In the genomic region with DNA sequence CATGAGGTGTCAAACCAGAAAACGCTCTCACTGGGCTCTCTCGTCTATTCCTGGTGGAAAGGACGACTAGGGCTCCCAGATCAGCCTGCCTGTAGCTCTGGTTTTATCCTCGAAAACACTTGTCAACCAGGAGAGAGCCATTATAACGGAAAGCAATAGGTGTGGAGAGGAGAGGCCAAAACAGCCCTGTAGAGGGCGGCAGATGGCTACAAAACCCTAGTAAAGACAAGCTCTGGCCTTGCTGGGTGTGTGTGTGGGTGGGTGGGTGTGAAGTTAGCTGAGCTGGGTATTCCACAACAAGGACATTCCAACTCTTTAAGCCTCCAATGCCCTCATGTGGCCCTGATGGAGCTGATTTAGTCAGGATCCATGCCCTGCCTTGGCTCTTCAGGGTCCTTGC, we compare ENCODE assay signal across 9 mouse cellular contexts. TPM values are rescaled to one million over a fixed set of nuclear protein-coding genes. Genes with fewer than 3 reads are reported as not detected.
A peak's percentile ranks its signal among the peaks of the same experiment; 100 is the strongest.
DNase-seq lines count a peak whose midpoint lies in the region; ATAC-seq and TF ChIP-seq lines count a peak whose summit lies in the region.
"Had no signal": no experiment of that assay in that cellular context is flagged by ENCODE, and none has a peak within 500 bp of the region (broad histone marks: within the 10 kb centered on the region; RNA-seq: fewer than 3 reads in every experiment).

No protein-coding gene starts in this region.

- TF ChIP-seq POLR2A in ES-Bruce4 (IDR thresholded peaks at IDR 0.05; ENCODE audit: insufficient read depth, low read length) = no peak
- no peak for TF ChIP-seq POLR2A in bone marrow, adult 2 months (IDR thresholded peaks at IDR 0.05; ENCODE audit: borderline replicate concordance, control insufficient read depth, low read depth, low read length)

- no peak for TF ChIP-seq EP300 in ES-Bruce4 (IDR thresholded peaks at IDR 0.05; ENCODE audit: insufficient read depth, low read depth, low read length)
- no peak for TF ChIP-seq EP300 in liver, postnatal 0 days (IDR thresholded peaks at IDR 0.05; ENCODE audit: low read depth)

- H3K4me3 ChIP-seq in ES-Bruce4 (ENCODE audit: low read depth, low read length) = no peak overlapping the region
- H3K4me3 ChIP-seq in bone marrow, adult 2 months (replicated peaks; ENCODE audit: control insufficient read depth, low read depth, low read length) = no peak overlapping the region
- H3K4me3 ChIP-seq in forebrain, embryonic 16.5 days (replicated peaks; ENCODE audit: low read length) = no peak overlapping the region
- H3K4me3 ChIP-seq in liver, postnatal 0 days (ENCODE audit: low read depth, low read length) = no peak overlapping the region
- H3K4me3 ChIP-seq: erythroblast, embryonic 14.5 days; lung, embryonic 15.5 days had no signal

- no peaks in the 10 kb centered on the region for H3K27me3 ChIP-seq in ES-Bruce4 (ENCODE audit: control insufficient read depth, insufficient read depth, low read length, poor library complexity, severe bottlenecking)
- no peaks in the 10 kb centered on the region for H3K27me3 ChIP-seq in forebrain, embryonic 16.5 days (replicated peaks; ENCODE audit: control insufficient read depth, insufficient read depth, low read length)
- no peaks in the 10 kb centered on the region for H3K27me3 ChIP-seq in liver, postnatal 0 days (ENCODE audit: insufficient read depth, low read length)
- H3K27me3 ChIP-seq: lung, embryonic 15.5 days had no signal

- H3K9ac ChIP-seq in ES-Bruce4 (ENCODE audit: low read depth, poor library complexity, severe bottlenecking) = no peak overlapping the region
- no peak overlapping the region for H3K9ac ChIP-seq in forebrain, embryonic 16.5 days (replicated peaks; ENCODE audit: low read depth, low read length)
- no peak overlapping the region for H3K9ac ChIP-seq in liver, postnatal 0 days (replicated peaks)
- H3K9ac ChIP-seq: lung, embryonic 15.5 days had no signal

- peak; percentile 61 for DNase-seq in kidney, postnatal 10 days
- DNase-seq in kidney, adult 11 months = no peak
- peak; percentile 63 for DNase-seq in liver, postnatal 0 days
- peak; percentile 68 for DNase-seq in thymus, postnatal 4 days

- TF ChIP-seq CTCF in ES-Bruce4 (IDR thresholded peaks at IDR 0.05; ENCODE audit: low read depth, low read length) = peak; percentile 56
- TF ChIP-seq CTCF in bone marrow, adult 2 months (IDR thresholded peaks at IDR 0.05; ENCODE audit: control insufficient read depth, insufficient read depth, low read length) = peak; percentile 51
- peak; percentile 69 for TF ChIP-seq CTCF in liver, postnatal 0 days (IDR thresholded peaks at IDR 0.05; ENCODE audit: low read depth)

- no peak overlapping the region for H3K27ac ChIP-seq in ES-Bruce4 (ENCODE audit: insufficient read depth, low read length)
- H3K27ac ChIP-seq in bone marrow, adult 2 months (ENCODE audit: control insufficient read depth, insufficient read depth, low read depth, low read length, poor library complexity) = no peak overlapping the region
- no peak overlapping the region for H3K27ac ChIP-seq in forebrain, embryonic 16.5 days (ENCODE audit: low read length)
- 0 out of 2 replicates have a peak overlapping the region, but pooled peaks have one; percentile 6 for H3K27ac ChIP-seq in liver, postnatal 0 days (ENCODE audit: low read depth)
- H3K27ac ChIP-seq: lung, embryonic 15.5 days had no signal

- ATAC-seq in forebrain, embryonic 16.5 days = peak; percentile 70; the same call in 1 of the 2 replicates
- ATAC-seq in liver, postnatal 0 days = peak; percentile 43; the same call in 1 of the 2 replicates

- no peak overlapping the region for H3K4me2 ChIP-seq in forebrain, embryonic 16.5 days (ENCODE audit: low read length)
- no peak overlapping the region for H3K4me2 ChIP-seq in liver, postnatal 0 days (ENCODE audit: low read depth, low read length)
- H3K4me2 ChIP-seq: lung, embryonic 15.5 days had no signal

- no peaks in the 10 kb centered on the region for H3K9me3 ChIP-seq in ES-Bruce4 (replicated peaks; ENCODE audit: control insufficient read depth, insufficient read depth, low read length, poor library complexity, severe bottlenecking)
- no peaks in the 10 kb centered on the region for H3K9me3 ChIP-seq in forebrain, embryonic 16.5 days (ENCODE audit: control insufficient read depth, low read length)
- H3K9me3 ChIP-seq in liver, postnatal 0 days (ENCODE audit: low read length) = no peaks in the 10 kb centered on the region
- H3K9me3 ChIP-seq: lung, embryonic 15.5 days had no signal

- H3K4me1 ChIP-seq in ES-Bruce4 (ENCODE audit: control insufficient read depth, insufficient read depth, low read length) = peaks cover 2% of the 10 kb centered on the region
- H3K4me1 ChIP-seq in bone marrow, adult 2 months (ENCODE audit: control insufficient read depth, insufficient read depth, low read length) = no peaks in the 10 kb centered on the region; the same call in 1 of the 2 replicates
- peaks cover 12% of the 10 kb centered on the region for H3K4me1 ChIP-seq in forebrain, embryonic 16.5 days (replicated peaks; ENCODE audit: control insufficient read depth, insufficient read depth, low read length)
- peaks cover 27% of the 10 kb centered on the region for H3K4me1 ChIP-seq in liver, postnatal 0 days (ENCODE audit: insufficient read depth)

- WGBS in bone marrow, adult 2 months = 64% methylated on average over 6 of the region's 6 CpGs
- 62% methylated on average over 6 of the region's 6 CpGs for WGBS in forebrain, embryonic 16.5 days
- 69% methylated on average over 6 of the region's 6 CpGs for WGBS in liver, postnatal 0 days (ENCODE audit: insufficient replicate concordance)

- peaks cover 54% of the 10 kb centered on the region for H3K36me3 ChIP-seq in ES-Bruce4 (ENCODE audit: control insufficient read depth, insufficient read depth, low read length, poor library complexity, severe bottlenecking)
- peaks cover 15% of the 10 kb centered on the region for H3K36me3 ChIP-seq in forebrain, embryonic 16.5 days (ENCODE audit: control insufficient read depth, insufficient read depth)
- peaks cover 77% of the 10 kb centered on the region for H3K36me3 ChIP-seq in liver, postnatal 0 days (replicated peaks; ENCODE audit: insufficient read depth, low read length)

RNA-seq across cellular contexts. Expression of gene Upf1, which starts 9.4 kb away (rescaled TPM):
- polyA plus RNA-seq in ES-Bruce4 (2011; ENCODE audit: insufficient read depth, insufficient read length, low read depth, missing spikeins) = 46.3 and 50.1 TPM in 2 replicates
- 20.2 and 39.1 TPM in 2 replicates for polyA plus RNA-seq in bone marrow, adult 2 months (2011; ENCODE audit: insufficient read depth, insufficient read length, low replicate concordance, missing spikeins)
- 11.8 and 13.6 TPM in 2 replicates for polyA plus RNA-seq in forebrain, embryonic 16.5 days (2015; fragmentation: Nextera tagmentation; extraction: Ambion mirVana)
- 6.7 and 7.1 TPM in 2 replicates for polyA plus RNA-seq in liver, postnatal 0 days (2015; fragmentation: Nextera tagmentation; extraction: Ambion mirVana)

RNA-seq across cellular contexts. Expression of gene Gdf1, which starts 14.1 kb away (rescaled TPM):
- polyA plus RNA-seq in ES-Bruce4 (2011; ENCODE audit: insufficient read depth, insufficient read length, low read depth, missing spikeins) = 1.0 TPM in 1 of 2 replicates, not detected in the other
- not detected in 2 replicates for polyA plus RNA-seq in bone marrow, adult 2 months (2011; ENCODE audit: insufficient read depth, insufficient read length, low replicate concordance, missing spikeins)
- polyA plus RNA-seq in forebrain, embryonic 16.5 days (2015; fragmentation: Nextera tagmentation; extraction: Ambion mirVana) = 3.9 and 5.8 TPM in 2 replicates
- polyA plus RNA-seq in liver, postnatal 0 days (2015; fragmentation: Nextera tagmentation; extraction: Ambion mirVana) = 0.16 TPM in 1 of 2 replicates, not detected in the other

RNA-seq across cellular contexts. Expression of gene Cers1, which starts 28.1 kb away (rescaled TPM):
- polyA plus RNA-seq in ES-Bruce4 (2011; ENCODE audit: insufficient read depth, insufficient read length, low read depth, missing spikeins) = 3.4 and 3.8 TPM in 2 replicates
- polyA plus RNA-seq in bone marrow, adult 2 months (2011; ENCODE audit: insufficient read depth, insufficient read length, low replicate concordance, missing spikeins) = not detected in 2 replicates
- polyA plus RNA-seq in forebrain, embryonic 16.5 days (2015; fragmentation: Nextera tagmentation; extraction: Ambion mirVana) = 32.7 and 35.8 TPM in 2 replicates
- polyA plus RNA-seq in liver, postnatal 0 days (2015; fragmentation: Nextera tagmentation; extraction: Ambion mirVana) = 0.12 TPM in 1 of 2 replicates, not detected in the other
- polyA plus RNA-seq: erythroblast, embryonic 14.5 days had no signal

RNA-seq across cellular contexts. Expression of gene Comp, which starts 29.7 kb away (rescaled TPM):
- 1.4 and 2.0 TPM in 2 replicates for polyA plus RNA-seq in ES-Bruce4 (2011; ENCODE audit: insufficient read depth, insufficient read length, low read depth, missing spikeins)
- polyA plus RNA-seq in bone marrow, adult 2 months (2011; ENCODE audit: insufficient read depth, insufficient read length, low replicate concordance, missing spikeins) = 19.6 TPM in 1 of 2 replicates, not detected in the other
- polyA plus RNA-seq in forebrain, embryonic 16.5 days (2015; fragmentation: Nextera tagmentation; extraction: Ambion mirVana) = 0.51 and 0.75 TPM in 2 replicates
- polyA plus RNA-seq in liver, postnatal 0 days (2015; fragmentation: Nextera tagmentation; extraction: Ambion mirVana) = 3.0 and 4.0 TPM in 2 replicates
- polyA plus RNA-seq: erythroblast, embryonic 14.5 days had no signal

RNA-seq across cellular contexts. Expression of gene Cope, which starts 41.4 kb away (rescaled TPM):
- 115 and 117 TPM in 2 replicates for polyA plus RNA-seq in ES-Bruce4 (2011; ENCODE audit: insufficient read depth, insufficient read length, low read depth, missing spikeins)
- polyA plus RNA-seq in bone marrow, adult 2 months (2011; ENCODE audit: insufficient read depth, insufficient read length, low replicate concordance, missing spikeins) = 85.8 and 91.7 TPM in 2 replicates
- 270 and 273 TPM in 2 replicates for polyA plus RNA-seq in forebrain, embryonic 16.5 days (2015; fragmentation: Nextera tagmentation; extraction: Ambion mirVana)
- polyA plus RNA-seq in liver, postnatal 0 days (2015; fragmentation: Nextera tagmentation; extraction: Ambion mirVana) = 162 and 171 TPM in 2 replicates
